Mouse (Mus musculus) CD4-positive, CD25-positive, alpha-beta regulatory T cell, adult 2 months (primary cell): ENCODE measurements around the gene Abhd8.
"Not testable (repeated sequence)": the region's sequence is repeated elsewhere in the genome, so short reads cannot be mapped to it uniquely, and the experiment has no call there.

Experiments used
- DNase-seq: peaks from one replicate; pipeline ENCODE4 v3.0.0-alpha.2; 2012; ENCODE audit warnings: low read depth, low spot score

The Abhd8 gene

DNA sequence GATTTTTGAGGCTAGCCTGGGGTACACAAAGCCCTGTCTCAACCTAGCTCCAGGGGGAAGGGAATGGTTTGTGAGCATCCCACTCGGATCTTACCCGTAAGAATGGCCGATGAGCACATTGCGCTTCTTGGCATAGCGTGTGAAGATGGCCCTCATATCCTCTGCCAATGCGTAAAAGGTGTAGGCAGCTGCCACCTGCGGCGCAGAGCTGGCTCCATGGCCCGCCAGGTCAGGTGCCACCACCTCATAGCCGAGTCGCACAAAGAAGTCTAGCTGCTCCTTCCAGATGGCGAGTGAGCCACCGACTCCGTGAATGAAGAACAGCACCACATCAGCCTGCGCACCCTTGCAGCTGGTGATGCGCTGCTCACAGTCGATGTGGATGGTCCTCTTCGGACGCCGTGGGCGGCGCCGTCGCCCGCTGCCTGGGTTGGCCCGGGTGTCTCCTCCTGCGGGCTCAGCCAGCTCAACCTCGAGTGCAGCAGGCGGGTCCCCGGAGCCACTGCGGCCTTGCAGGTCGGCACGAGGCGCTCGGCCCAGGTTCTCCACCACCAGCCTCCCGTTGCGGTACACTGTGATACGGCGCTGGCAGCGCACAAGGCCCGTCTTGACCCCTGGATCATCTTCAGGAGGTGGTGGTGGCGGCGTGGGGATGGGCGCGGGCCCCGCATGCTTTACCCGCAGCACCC lies 2.2 kb downstream of the Abhd8 start:
- DNase-seq = no peak

GRCm38 (mm10) chr8:71460716-71461115 lies 2.7 kb downstream of the Abhd8 start:
- no peak for DNase-seq

DNA sequence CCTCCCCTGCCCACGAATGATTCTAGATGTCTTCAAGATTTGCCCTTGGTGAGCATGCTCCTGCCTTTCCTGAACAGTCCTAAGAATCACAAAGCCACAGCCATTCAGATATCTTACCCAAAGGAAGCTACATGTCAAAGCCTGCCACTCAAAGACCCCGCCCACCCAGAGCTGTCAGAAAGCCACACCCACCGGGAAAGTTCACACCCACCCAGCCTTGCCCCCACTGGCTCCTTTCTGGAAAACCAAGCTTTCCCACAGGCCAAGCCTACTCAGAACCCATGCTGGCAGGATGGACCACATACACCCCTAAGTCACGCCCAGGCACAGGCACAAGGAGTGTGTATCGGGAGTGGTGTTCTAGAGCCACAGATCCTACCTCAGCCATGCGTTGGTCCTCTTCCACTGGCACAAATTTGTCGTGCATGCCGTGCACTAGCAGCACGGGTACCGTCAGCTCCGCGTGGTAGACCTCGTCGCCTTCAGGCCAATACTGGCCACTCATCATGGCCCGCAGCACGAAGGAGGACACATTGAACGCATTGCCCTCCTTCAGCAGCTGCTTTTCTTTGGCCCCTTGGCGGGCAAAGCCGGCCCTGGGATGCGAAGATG lies 5.7 kb downstream of the Abhd8 start:
- no peak for DNase-seq

GRCm38 (mm10) chr8:71456906-71457305 lies 6.5 kb downstream of the Abhd8 start:
- no peak for DNase-seq

DNA sequence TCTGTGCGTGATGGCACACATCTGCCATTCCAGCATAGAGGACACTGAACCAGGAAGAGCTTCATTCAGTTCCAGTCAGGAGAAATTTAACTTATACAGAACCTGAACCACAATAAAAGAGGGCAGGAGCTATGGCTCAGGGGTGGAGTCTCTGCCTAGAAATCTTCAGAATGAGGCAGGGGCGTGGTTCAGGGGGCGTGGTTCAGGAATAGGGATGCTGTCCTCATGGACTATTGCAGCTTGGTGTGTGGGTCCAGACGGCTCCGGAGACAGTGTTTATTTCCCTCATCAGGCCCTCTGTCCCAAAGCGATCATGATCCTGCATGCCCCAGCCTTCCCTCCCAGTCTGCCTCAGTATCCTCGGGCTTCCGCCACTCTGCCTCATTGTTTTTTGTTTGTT lies 8.8 kb downstream of the Abhd8 start:
- DNase-seq = no peak

DNA sequence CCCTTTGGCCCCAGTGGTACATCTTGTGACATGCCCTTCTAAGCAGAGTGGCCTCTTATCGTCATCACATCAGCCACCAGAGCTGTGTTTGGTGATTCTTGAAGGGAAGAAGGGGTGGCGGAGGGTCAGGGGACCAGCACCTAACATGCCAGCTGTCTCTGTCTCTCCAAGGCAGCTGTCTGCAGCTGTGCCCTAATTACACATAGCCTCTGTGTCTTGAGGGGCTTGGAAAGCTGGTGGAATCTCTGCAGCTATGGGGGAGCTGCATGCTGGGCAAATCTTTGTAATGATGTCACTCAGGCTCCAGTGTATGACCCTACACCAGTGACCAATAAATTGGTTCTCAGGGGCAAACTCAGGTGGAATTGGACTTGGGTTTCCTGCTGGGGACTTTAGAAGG lies 10.8 kb downstream of the Abhd8 start:
- no peak for DNase-seq

DNA sequence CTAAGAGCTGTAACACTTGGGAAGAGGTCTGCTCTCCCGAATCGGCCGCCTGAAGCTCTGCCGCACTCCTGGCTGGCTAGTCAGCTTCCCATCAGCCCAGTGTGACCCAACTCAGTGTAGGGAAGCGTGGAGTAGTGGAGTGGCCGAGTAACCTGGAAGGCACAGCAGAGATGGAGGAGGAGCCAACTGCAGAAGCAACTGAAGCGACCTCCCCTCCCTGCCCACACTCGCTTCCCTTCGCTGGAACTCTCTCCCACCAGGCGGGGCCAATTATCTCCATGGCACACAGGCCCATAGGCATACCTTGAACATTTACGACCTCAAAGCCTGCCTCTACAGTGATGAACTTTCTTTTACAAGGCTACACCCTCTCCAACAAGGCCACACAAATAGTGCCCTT lies 11.7 kb downstream of the Abhd8 start:
- DNase-seq = no peak

DNA sequence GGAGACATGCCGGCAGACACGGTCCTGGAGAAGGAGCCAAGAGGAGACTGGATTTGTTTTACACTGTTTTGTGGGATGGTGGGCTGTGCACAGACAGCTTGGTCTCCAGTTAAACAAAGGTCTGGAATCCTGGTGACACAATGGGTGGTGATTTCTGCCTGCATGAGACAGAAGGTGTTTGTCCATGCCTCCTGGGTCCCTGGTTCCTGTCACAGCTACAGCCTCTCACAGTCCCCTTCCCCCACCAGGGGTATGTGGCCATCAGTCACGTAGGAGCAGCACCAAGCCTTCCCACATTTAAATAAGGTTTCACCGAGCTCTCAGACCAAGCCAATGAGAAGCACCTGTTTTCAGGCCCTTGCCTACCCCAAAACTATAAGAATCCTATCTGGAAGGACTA lies 12.1 kb downstream of the Abhd8 start:
- no peak for DNase-seq

- DNase-seq = no peak
Measured at GRCm38 (mm10) chr8:71445096-71445495, 18.4 kb downstream of the Abhd8 start.

- DNase-seq = peak; percentile 85
Measured at GRCm38 (mm10) chr8:71441404-71441803, 22.1 kb downstream of the Abhd8 start.

DNA sequence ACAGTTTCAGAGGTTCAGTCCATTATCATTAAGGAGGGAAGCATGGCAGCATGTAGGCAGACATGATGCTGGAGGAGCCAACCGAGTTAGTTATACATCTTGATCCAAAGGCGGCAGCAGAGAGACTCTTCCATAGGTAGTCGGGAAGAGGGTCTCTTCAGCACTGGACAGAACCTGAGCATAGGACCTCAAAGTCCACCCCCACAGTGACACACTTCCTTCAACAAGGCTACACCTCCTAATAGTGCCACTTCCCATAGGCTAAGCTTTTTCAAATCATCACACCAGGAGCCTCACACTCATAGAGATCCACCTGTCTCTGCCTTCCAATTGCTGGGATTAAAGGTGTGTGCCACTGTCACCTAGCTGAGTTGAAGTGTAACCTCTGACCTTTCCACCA lies 26.4 kb downstream of the Abhd8 start:
- DNase-seq = no peak

DNA sequence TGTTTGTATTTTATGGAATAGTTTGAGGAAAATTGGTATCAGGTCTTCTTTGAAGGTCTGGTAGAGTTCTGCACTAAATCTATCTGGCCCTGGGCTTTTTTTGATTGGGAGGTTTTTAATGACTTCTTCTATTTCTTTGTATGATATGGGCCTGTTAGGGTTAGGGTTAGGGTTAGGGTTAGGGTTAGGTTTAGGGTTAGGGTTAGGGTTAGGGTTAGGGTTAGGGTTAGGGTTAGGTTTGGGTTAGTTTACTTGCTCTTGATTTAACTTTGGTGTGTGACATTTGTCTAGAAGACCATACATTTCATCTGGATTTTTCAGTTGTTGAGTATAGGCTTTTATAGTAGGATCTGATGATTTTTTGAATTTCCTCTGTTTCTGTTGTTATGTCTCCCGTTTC lies 30.5 kb downstream of the Abhd8 start:
- DNase-seq = not testable (repeated sequence)

- DNase-seq = no peak
Measured at GRCm38 (mm10) chr8:71422121-71422520, 41.3 kb downstream of the Abhd8 start.

GRCm38 (mm10) chr8:71411535-71412273 lies 51.8 kb downstream of the Abhd8 start:
- peak; percentile 66 for DNase-seq

- DNase-seq = no peak
Measured at GRCm38 (mm10) chr8:71408231-71408630, 55.2 kb downstream of the Abhd8 start.

DNA sequence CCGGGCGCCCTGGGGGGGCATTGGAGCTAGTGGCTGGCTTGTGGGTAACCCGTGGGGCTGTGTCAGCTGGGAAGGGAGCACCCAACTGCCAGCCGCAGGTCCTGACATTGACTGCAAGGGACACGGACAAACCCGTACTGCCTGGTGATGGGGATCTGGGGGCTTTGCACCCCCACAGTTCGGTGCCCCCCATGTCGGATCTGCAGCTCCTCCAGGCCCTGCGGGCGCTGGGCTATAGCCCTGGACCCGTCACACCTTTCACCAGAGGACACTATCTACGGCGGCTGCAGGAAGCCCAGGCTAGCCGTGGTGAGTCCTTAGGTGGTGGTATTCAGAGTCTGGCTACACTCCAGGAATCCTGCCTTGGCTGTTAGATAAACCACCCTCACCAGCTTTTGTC lies 56.0 kb downstream of the Abhd8 start:
- DNase-seq = no peak
